ENCODE assay signal across 8 mouse cellular contexts in the genomic region with DNA sequence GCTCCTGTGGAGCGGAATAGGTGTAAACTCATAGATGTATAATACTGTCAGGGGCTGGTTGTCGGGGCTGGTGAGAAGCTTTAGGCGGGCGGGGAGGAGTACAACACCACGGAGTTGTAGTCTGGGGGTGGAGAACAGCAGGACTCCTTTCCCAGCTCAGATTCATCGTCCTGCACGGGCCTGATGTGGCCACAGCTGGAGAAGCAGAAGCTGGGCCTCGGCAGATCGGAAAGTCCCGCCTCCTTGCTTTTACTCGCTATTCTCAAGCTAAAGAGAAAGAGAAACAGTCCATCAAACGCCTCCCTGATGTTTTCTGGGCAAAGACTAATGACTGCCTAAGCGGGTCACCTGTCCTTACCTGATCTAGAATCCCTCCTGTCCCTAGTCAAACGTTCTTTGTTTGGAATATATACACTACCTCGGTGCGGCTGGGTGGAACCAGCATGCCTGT.
DNase-seq lines count a peak whose midpoint lies in the region; ATAC-seq and TF ChIP-seq lines count a peak whose summit lies in the region.

No protein-coding gene starts in this region.

- 22% methylated on average over 16 of the region's 16 CpGs for whole genome bisulfite sequencing in lung, embryonic 16.5 days
- WGBS in embryonic facial prominence, embryonic 14.5 days, result 25% methylated on average over 16 of the region's 16 CpGs
- WGBS in small intestine, adult 2 months, result 6% methylated on average over 16 of the region's 16 CpGs

- DNase-seq in lung, postnatal 14 days, result no peak
- peak; percentile 25 for DNase-seq in embryonic facial prominence, embryonic 14.5 days (ENCODE audit: low spot score)
- peak; percentile 47 to 57 for DNase-seq in kidney, postnatal 4 days
- DNase-seq in adrenal gland, adult 2 months, result no peak
- DNase-seq in adrenal gland, adult 8-10 months, result no peak

- H3K4me1 ChIP-seq in lung, embryonic 16.5 days (replicated peaks; ENCODE audit: control insufficient read depth, insufficient read depth, low read length), result no peaks in the 10 kb centered on the region
- no peaks in the 10 kb centered on the region for H3K4me1 ChIP-seq in embryonic facial prominence, embryonic 14.5 days (ENCODE audit: control insufficient read depth, insufficient read depth, low read length)
- peaks cover 4% of the 10 kb centered on the region for H3K4me1 ChIP-seq in small intestine, adult 2 months (ENCODE audit: control insufficient read depth, insufficient read depth, insufficient read length, low read length)

- no peak for TF ChIP-seq POLR2A in small intestine, adult 2 months (IDR thresholded peaks at IDR 0.05; ENCODE audit: low read depth, low read length)

- ATAC-seq in lung, embryonic 16.5 days (ENCODE audit: low read depth), result no peak
- ATAC-seq in embryonic facial prominence, embryonic 14.5 days (ENCODE audit: low read depth), result peak; percentile 44; the same call in 1 of the 2 replicates
- no peak for ATAC-seq in erythroid progenitor cell, adult 5-6 weeks (replicated peaks; ENCODE audit: low FRiP score, poor library complexity, severe bottlenecking)

- no peaks in the 10 kb centered on the region for H3K36me3 ChIP-seq in lung, embryonic 16.5 days (ENCODE audit: control insufficient read depth, insufficient read depth, low read length)
- no peaks in the 10 kb centered on the region for H3K36me3 ChIP-seq in embryonic facial prominence, embryonic 14.5 days (ENCODE audit: control insufficient read depth, insufficient read depth, low read length)
- no peaks in the 10 kb centered on the region for H3K36me3 ChIP-seq in small intestine, adult 2 months (ENCODE audit: control insufficient read depth, insufficient read depth, low read length)

- TF ChIP-seq CTCF in small intestine, adult 2 months (IDR thresholded peaks at IDR 0.05; ENCODE audit: extremely low read depth, insufficient read length, insufficient replicate concordance, low read depth, low read length), result no peak

- H3K27ac ChIP-seq in lung, embryonic 16.5 days (ENCODE audit: low read length), result no peak overlapping the region
- no peak overlapping the region for H3K27ac ChIP-seq in embryonic facial prominence, embryonic 14.5 days (replicated peaks; ENCODE audit: low read depth, low read length)
- H3K27ac ChIP-seq in small intestine, adult 2 months (ENCODE audit: insufficient read depth, low read depth, low read length), result no peak overlapping the region

- H3K4me3 ChIP-seq in lung, embryonic 16.5 days (ENCODE audit: low read length), result peak overlapping the region; percentile 21
- H3K4me3 ChIP-seq in embryonic facial prominence, embryonic 14.5 days (ENCODE audit: low read depth, low read length), result no peak overlapping the region
- H3K4me3 ChIP-seq in small intestine, adult 2 months (ENCODE audit: low read depth, low read length), result peak overlapping the region; percentile 67

- peak overlapping the region; percentile 53 for H3K4me2 ChIP-seq in lung, embryonic 16.5 days (ENCODE audit: low read depth, low read length)
- H3K4me2 ChIP-seq in embryonic facial prominence, embryonic 14.5 days (ENCODE audit: low read depth, low read length), result peak overlapping the region; percentile 46

- no peak overlapping the region for H3K9ac ChIP-seq in lung, embryonic 16.5 days (ENCODE audit: low read length)
- H3K9ac ChIP-seq in embryonic facial prominence, embryonic 14.5 days (ENCODE audit: low read depth, low read length), result no peak overlapping the region

- no peaks in the 10 kb centered on the region for H3K27me3 ChIP-seq in lung, embryonic 16.5 days (ENCODE audit: control insufficient read depth, insufficient read depth, low read depth, low read length)
- no peaks in the 10 kb centered on the region for H3K27me3 ChIP-seq in embryonic facial prominence, embryonic 14.5 days (replicated peaks; ENCODE audit: control insufficient read depth, insufficient read depth, low read length)
- no peaks in the 10 kb centered on the region for H3K27me3 ChIP-seq in small intestine, adult 2 months (ENCODE audit: control insufficient read depth, insufficient read depth, low read length)

- H3K9me3 ChIP-seq in lung, embryonic 16.5 days (ENCODE audit: control insufficient read depth, low read length), result no peaks in the 10 kb centered on the region
- H3K9me3 ChIP-seq in embryonic facial prominence, embryonic 14.5 days (ENCODE audit: control insufficient read depth, low read length), result no peaks in the 10 kb centered on the region

Comparison
In these comparisons a context has a peak if more than half of its experiments do, and no peak if none do; other contexts are left out.
1. DNase-seq: peak in embryonic facial prominence, embryonic 14.5 days (single experiment) and kidney, postnatal 4 days (2 of 2); none in lung, postnatal 14 days (single experiment), adrenal gland, adult 2 months (single experiment) and adrenal gland, adult 8-10 months (single experiment).